Mouse (Mus musculus): ENCODE measurements at regions not wholly inside any gene's neighbourhood (a gene's known extent, or its start where the extent isn't known, plus 50 kb on each side); places are given as distances from the start of the nearest gene placed in this dataset.

DNA sequence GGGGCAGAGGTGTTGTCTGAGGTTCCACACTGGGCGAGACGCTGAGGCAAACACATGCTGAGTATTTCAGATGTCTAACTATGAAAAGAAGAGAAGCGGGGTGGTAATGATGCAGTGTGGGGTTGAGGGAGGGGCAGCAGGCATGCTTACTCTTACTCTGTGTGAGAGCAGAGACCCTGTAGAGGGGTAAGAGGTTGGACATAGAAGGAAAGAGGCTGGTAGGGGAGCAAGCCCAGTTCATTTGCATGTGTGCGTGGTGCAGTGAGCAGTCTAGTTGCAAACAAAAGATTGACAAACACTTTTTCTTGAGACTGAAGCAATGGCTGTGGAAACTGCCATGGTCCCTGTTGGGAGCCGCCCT lies 122.5 kb upstream of the Arglu1 start:
- no peak for TF ChIP-seq EP300 (IDR thresholded peaks at IDR 0.05; ENCODE audit: low read depth)
- no peak for TF ChIP-seq CTCF (IDR thresholded peaks at IDR 0.05; ENCODE audit: low read depth)
